Mouse (Mus musculus): ENCODE measurements at regions not wholly inside any gene's neighbourhood (a gene's known extent, or its start where the extent isn't known, plus 50 kb on each side); places are given as distances from the start of the nearest gene placed in this dataset.

DNA sequence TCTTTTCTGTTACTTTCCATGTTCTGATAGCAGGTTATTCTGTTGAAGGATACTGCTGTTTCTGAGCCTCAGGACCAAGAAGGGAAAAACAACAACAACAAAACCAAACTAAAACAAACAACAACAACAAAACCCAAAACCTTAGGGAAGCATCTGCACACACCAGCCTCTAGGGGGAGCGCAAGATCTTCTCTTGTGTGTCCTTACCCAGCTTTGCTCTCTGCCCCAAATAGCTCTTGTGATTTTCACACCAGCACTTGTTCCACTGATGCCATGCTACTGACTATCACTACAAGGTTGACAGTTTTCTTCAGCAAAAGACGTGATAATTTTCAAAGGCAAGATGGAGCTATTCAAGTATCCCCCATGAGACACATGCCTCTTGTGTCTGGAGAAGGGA is 59.8 kb upstream of the Nrg3 start:
- H3K4me3 ChIP-seq = no peak overlapping the region
- H3K27ac ChIP-seq = no peak overlapping the region
- intact Hi-C loops (cut with DNase I) = no loop called here
- peak; percentile 34 for TF ChIP-seq CTCF (IDR thresholded peaks at IDR 0.05)
- no peak for DNase-seq
